Mouse (Mus musculus): ENCODE results near the gene Setd7.

The Setd7 gene

GRCm38 (mm10) chr3:51517878-51518762 is 42.6 kb downstream of the Setd7 start:
- DNase-seq (ENCODE audit: low spot score) = no peak

DNA sequence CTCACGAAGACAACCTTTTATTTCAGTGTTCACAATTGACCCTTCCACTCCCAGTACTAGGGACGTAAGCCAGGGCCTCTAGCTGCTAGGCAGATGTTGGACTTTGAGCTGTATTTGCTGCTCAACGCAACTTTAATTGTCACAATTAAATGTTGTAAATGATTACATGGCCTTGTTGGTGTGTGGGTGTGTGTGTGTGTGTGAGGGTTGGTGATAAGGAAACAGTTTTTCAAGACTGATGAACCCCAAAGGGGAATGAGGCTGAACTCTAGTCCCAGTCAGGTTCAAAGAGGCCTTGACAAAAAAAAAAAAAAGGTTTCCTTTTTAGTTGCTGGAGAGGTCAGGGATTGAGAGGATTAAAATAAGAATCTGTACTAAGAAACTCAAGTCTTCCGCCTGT is 43.2 kb downstream of the Setd7 start:
- DNase-seq (ENCODE audit: low spot score) = no peak

- no peak for DNase-seq (ENCODE audit: low spot score)
Measured at GRCm38 (mm10) chr3:51511983-51512382, 48.7 kb downstream of the Setd7 start.

- peak; percentile 90 for DNase-seq (ENCODE audit: low spot score)
Measured at GRCm38 (mm10) chr3:51510903-51511302, 49.8 kb downstream of the Setd7 start.

GRCm38 (mm10) chr3:51505465-51505864 is 55.2 kb downstream of the Setd7 start:
- no peak for DNase-seq (ENCODE audit: low spot score)

DNA sequence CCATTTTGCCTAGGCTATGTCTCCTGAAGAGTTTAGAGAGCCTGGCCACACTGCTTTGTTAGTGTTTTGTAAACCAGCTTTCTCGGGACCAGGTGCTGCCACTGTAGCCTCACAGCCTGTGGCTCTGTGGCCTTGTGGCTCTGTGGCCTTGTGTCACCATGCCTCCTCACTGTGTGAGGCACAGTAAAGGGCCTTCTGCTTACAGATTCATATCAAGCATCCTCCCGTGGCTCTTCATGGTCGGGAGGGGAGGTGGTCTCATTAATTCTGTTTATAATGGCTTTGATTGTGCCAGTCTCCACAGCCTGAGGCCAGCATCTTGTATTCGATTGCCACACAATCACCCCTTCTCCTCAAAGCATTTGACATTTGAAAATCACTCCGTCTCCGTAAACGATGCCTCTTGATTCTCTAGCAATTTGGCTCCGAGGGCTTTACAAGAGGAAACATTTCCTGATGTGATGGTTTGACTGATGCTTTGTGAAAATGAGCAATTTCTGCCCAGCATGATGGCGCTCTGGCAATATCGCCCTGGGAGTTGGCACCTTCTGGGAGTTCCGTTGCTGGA is 56.2 kb downstream of the Setd7 start:
- no peak for DNase-seq (ENCODE audit: low spot score)

DNA sequence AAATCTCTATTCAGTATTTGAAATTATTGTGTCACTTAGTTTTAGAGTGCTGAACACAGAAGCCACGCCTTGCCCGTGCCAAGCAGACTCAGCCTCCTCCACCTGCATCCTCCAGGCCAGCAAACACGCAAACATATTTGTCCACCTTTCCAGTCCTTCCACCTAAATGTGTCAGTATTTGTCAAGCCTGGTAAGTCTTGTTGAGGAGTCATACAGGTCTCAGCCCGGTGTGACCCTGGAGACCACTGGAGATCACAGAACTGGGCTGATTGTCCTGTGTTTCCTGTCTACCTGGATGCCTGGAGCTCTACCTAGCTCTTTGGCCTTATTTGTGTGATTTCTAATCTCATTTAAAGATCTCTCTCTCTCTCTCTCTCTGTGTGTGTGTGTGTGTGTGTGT is 60.8 kb downstream of the Setd7 start:
- no peak for DNase-seq (ENCODE audit: low spot score)

GRCm38 (mm10) chr3:51498659-51499058 is 62.0 kb downstream of the Setd7 start:
- no peak for DNase-seq (ENCODE audit: low spot score)

DNA sequence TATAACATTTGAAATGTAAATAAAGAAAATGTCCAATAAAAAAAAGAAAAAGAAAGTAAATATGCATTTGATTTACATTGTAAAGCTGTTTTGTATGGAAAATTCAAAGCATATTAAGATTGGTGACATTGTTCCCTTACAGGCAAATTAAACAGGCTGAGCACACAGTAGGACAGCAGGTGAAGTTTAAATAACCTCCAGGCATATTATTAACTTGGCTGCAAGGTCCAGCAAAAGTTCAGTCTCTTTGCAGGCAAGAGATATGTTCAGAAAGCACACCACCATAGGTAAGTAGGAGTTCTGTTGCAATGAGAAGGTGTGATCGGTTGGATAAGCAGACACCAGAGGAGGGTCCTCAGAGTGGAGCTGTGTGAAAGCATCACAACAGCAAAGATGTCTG is 62.7 kb downstream of the Setd7 start:
- DNase-seq (ENCODE audit: low spot score) = no peak

DNA sequence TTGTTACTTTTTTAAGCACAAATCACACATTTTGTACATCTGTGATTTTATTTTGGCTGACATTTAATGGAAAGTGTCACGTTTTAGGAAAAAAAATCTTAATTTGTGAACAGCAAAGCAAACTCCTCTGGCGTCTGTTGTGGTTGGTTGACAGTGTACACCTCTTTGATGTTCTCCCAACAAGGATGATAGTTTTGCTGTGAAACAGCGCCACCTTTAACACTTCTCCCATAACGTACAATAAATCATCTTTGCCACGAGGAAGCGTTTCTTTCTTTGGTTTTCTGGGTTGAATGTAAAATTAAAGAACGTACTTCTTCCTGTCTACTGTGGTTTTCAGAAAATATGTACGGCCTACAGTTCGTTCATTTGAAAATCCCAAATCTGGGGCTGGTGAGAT is 65.0 kb downstream of the Setd7 start:
- DNase-seq (ENCODE audit: low spot score) = no peak

GRCm38 (mm10) chr3:51494466-51494865 is 66.2 kb downstream of the Setd7 start:
- DNase-seq (ENCODE audit: low spot score) = no peak

DNA sequence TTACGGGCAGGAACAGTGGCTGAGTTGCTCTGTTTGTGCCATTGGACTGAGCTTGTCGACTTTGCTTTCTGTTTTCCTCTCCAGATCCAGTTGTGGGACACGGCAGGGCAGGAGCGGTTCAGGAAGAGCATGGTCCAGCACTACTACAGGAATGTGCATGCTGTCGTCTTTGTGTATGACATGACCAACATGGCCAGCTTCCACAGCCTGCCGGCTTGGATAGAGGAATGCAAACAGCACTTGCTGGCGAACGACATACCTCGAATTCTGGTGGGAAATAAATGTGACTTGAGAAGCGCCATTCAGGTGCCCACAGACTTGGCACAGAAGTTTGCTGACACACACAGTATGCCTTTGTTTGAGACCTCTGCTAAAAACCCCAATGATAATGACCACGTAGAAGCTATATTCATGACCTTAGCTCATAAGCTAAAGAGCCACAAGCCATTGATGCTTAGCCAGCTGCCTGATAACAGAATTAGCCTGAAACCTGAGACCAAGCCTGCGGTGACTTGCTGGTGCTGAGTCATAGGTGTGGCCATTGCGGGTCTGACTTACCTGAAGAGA is 67.3 kb downstream of the Setd7 start:
- no peak for DNase-seq (ENCODE audit: low spot score)

DNA sequence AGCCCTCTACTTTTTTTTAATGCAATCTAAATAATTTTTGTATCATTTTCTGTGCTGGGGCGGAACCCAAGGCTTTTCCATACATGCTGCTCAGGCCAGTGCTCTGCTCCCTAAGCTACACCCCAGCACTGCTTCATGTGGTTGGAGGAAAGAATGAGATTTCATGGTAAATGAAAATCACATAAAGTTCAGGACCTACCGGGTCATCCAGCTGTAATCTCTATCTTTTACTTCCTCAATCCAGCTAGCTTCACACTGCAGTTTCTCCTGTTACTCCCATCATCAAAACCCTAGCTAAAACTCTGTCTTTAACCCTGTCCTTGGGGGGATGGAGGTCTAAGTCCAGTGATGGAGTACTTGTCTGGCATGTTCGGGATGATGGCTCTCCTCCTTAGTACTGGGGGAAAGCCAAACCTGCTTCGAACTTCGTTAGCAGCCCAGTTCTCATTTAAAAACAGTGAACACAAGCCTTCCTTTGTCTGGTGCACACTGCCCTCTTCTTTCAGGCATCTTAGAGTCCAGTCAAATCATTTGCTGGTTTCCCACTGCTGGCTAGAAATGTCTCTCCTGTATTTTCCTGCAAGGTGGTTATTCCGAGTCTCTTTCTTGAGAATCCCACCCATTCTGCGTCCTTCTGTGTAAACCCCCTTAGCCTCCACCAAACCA is 70.5 kb downstream of the Setd7 start:
- DNase-seq (ENCODE audit: low spot score) = no peak

GRCm38 (mm10) chr3:51486491-51487195 is 74.0 kb downstream of the Setd7 start:
- peak; percentile 58 for DNase-seq (ENCODE audit: low spot score)

DNA sequence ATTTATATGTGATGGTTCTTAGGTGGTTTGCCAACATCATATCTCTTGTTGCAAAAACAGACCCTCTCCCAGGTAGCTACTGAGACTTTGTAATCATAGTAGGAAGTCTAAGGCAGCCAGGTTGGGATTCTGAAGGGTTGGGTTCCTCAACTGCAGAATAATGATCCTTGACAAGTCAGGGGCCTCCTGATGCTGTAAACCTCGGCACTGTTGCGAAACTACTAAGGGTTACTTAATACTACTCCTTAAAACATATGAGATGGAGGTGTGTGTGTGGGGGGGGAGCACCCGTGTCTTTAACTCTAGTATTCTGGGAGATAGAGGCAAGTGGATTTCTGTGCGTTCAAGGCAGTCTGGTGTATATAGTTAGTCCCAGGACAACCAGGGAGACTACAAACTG is 75.3 kb downstream of the Setd7 start:
- DNase-seq (ENCODE audit: low spot score) = no peak

GRCm38 (mm10) chr3:51484370-51484769 is 76.3 kb downstream of the Setd7 start:
- DNase-seq (ENCODE audit: low spot score) = no peak

DNA sequence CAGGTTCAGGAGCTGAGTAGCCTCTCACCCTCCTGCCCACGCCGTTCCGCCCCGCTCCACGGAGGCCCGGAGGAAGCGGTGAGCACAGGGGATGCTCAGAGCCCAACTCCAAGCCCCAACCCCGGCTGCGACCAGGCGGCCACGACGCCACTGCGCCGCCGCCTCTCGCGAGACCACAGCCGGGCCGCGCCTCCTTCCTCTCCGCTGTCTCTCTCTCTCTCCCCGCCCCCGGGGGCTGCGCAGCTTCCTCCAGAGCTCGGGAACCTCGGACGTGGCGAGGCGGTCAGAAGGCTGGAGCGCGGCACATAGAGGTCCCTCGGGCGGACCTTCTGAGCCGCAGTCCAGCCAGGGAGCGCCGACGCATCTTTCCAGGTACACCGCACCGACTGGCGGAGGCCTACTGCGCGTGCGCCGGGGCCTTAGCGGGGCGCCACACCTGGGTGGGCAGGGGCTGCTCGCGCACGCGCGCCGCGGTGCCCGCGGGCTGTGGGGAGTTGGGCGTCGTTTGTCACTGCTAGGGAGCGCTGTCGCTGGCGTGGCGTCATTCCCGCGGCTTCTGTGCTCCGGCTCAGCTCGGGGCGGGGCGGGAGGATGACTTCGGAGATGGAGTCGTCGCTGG is 76.8 kb downstream of the Setd7 start, which contains the start of gene Rab33b:
Rab33b (plus strand) TSS at position 180 of the 619 bp plus-strand sequence.
- peak; percentile 96 for DNase-seq (ENCODE audit: low spot score)

- DNase-seq (ENCODE audit: low spot score) = no peak
Measured at GRCm38 (mm10) chr3:51482781-51483180, 77.9 kb downstream of the Setd7 start.

DNA sequence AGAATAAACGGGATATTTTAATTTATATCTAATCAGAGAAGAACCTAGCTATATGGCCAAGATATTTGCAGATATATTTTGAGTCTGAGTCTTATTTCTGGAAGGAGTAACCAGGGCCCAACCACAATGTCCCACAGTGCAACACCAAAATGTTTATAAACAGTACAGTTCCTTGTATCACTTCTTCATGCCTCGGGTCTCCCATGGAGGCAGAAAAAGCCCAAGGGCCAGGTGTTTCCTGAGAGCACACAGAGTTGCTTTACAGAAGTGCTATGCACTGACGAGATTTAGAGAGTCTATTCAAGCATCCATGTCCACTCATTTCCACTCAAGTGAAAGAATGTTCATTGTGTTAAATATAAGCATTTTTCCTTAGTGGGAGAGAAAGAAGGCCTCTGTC is 78.8 kb downstream of the Setd7 start:
- DNase-seq (ENCODE audit: low spot score) = no peak

DNA sequence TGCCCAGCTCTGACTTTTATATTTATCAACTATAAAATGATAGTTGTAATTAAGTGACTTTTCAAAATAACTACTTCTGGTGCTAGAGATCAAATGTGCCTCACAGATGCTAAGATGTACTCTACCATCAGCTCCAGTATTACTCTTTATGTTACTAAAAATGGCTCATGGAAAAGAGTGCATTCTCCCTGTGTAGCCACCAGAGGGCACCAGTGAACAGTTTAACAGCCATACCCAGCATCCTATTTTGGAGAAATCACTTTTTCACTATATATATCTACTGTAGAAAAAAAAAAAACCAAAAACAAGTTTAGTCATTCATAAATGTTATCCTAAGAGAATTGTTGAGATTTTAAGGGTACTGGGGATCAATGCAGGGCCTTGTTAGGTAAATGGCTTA is 79.6 kb downstream of the Setd7 start:
- DNase-seq (ENCODE audit: low spot score) = peak; percentile 73

DNA sequence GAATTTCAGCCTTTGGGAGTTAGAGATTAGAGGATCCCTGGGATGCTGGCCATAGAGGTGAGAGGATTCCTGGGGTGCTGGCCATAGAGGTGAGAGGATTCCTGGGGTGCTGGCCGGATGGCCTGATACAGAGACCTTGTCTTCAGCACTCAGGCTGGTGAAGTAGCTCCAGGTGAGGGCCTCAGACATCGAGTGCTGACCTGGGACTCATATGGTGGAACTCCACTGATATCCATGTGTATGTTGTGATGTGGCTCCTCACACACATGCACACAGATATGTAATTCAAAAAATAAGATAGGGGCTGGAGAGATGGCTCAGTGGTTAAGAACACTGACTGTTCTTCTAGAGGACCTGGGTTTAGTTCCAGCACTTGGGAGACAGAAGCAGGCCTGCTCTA is 80.8 kb downstream of the Setd7 start:
- no peak for DNase-seq (ENCODE audit: low spot score)

DNA sequence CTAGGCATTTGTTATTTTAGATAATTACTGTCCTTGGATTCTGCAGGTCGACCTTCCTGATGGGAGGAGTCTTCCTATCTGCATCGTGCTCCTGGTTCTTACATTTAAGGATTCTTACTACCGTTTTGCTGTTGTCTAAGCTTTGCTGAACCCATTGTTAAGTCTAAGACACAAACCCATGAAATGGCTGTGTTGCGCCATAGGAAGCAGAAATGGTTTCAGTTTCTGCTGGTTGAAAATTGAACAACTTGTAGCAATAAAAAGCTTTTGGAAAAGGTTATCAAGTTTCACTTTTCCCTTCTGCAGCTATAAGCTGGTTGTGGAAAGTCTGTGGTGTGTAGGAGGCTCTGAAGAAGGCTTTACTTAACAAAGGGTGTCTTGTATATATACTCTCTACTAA is 85.0 kb downstream of the Setd7 start:
- DNase-seq (ENCODE audit: low spot score) = peak; percentile 66
